Mouse (Mus musculus): ENCODE data around the gene Mettl1. TPM values are rescaled to one million over a fixed set of nuclear protein-coding genes. Genes with fewer than 3 reads are reported as not detected.

Mettl1 gene
- polyA plus RNA-seq, 1 experiment: not detected

GRCm38 (mm10) chr10:127041774-127042338, 642 bp downstream of the Mettl1 start:
- TF ChIP-seq CTCF (IDR thresholded peaks at IDR 0.05; ENCODE audit: insufficient read depth, low read depth, low read length) (no peak), POLR2A (IDR thresholded peaks at IDR 0.05; ENCODE audit: insufficient read depth, low read depth, low read length) (0 out of 2 replicates have a peak, but pooled peaks have one; percentile 33)
- WGBS: 1% methylated on average over 44 of the region's 44 CpGs
- Histone ChIP-seq H3K27ac (ENCODE audit: insufficient read depth, low read depth, low read length) (no peak overlapping the region), H3K4me3 (ENCODE audit: insufficient read depth, low read depth, low read length) (peak overlapping the region; percentile 98), H3K4me1 (ENCODE audit: control insufficient read depth, insufficient read depth, low read length) (no peaks in the 10 kb centered on the region)

DNA sequence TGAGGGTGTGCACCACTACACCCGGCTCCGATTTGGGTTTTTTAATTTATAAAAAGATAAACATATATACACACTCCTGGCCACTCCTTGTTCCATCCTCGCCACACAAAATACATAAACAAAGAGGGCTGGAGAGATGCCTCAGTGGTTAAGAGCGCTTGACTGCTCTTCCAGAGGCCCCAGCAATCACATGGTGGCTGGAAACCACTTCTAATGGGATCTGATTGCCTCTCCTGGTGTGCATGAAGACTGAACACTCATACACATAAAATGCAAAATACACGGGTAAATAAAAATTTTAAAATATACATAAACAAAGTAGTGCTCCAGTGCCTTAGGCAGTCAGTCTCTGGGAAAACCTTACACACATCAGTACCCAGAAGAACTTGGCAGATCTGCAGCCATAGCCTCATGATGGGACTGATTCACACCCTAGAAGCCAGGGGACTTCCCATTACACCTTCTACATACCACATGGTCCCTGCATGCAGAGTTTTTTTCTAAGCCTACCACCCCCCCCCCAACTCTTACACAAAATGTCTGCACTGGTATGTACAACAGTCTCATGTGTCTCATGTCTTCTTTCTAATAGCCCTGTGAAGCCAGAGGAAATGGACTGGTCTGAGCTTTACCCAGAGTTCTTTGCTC, 1.4 kb downstream of the Mettl1 start:
- TF ChIP-seq POLR2A (IDR thresholded peaks at IDR 0.05; ENCODE audit: insufficient read depth, low read depth, low read length) (no peak), CTCF (IDR thresholded peaks at IDR 0.05; ENCODE audit: insufficient read depth, low read depth, low read length) (no peak)
- WGBS: 13% methylated on average over 5 of the region's 5 CpGs
- H3K27ac ChIP-seq (ENCODE audit: insufficient read depth, low read depth, low read length): no peak overlapping the region
- no peaks in the 10 kb centered on the region for H3K4me1 ChIP-seq (ENCODE audit: control insufficient read depth, insufficient read depth, low read length)
- peak overlapping the region; percentile 98; the same call in 1 of the 2 replicates for H3K4me3 ChIP-seq (ENCODE audit: insufficient read depth, low read depth, low read length)

DNA sequence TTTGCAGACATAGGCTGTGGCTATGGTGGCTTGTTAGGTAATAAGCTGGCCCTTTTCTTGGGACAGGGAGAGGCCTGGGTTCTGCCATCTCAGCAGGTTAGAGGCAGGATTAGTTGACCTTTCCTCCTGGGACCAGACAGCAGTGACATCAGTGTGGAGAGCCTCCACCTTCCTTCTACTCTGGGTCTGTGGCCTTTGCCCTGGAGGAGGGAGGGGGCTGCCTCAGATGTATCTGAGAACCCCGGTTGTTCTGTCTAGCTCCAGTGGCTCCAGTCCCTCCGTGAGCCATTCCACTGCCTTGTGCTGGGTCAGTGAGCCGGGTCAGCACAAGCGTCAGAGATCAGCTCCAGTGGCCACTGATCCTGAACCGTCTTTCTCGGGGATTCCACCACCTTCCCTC, 2.0 kb downstream of the Mettl1 start:
- 87% methylated on average over 6 of the region's 6 CpGs for WGBS
- Histone ChIP-seq H3K27ac (ENCODE audit: insufficient read depth, low read depth, low read length) (no peak overlapping the region), H3K4me3 (ENCODE audit: insufficient read depth, low read depth, low read length) (no peak overlapping the region), H3K4me1 (ENCODE audit: control insufficient read depth, insufficient read depth, low read length) (peaks cover 1% of the 10 kb centered on the region)
- TF ChIP-seq CTCF (IDR thresholded peaks at IDR 0.05; ENCODE audit: insufficient read depth, low read depth, low read length) (no peak), POLR2A (IDR thresholded peaks at IDR 0.05; ENCODE audit: insufficient read depth, low read depth, low read length) (no peak)

GRCm38 (mm10) chr10:127047954-127048353, 6.7 kb downstream of the Mettl1 start, which contains the start of gene Cyp27b1:
Gene Cyp27b1 (plus strand): TSS chr10:127048250.
- Histone ChIP-seq H3K27ac (ENCODE audit: insufficient read depth, low read depth, low read length) (no peak within 1 kb of the TSS), H3K4me3 (ENCODE audit: insufficient read depth, low read depth, low read length) (no peak within 1 kb of the TSS), H3K4me1 (ENCODE audit: control insufficient read depth, insufficient read depth, low read length) (peaks cover 13% of the 10 kb centered on the region)
- TF ChIP-seq CTCF (IDR thresholded peaks at IDR 0.05; ENCODE audit: insufficient read depth, low read depth, low read length) (no peak), POLR2A (IDR thresholded peaks at IDR 0.05; ENCODE audit: insufficient read depth, low read depth, low read length) (no peak)
- WGBS: 28% methylated on average over 5 of the region's 5 CpGs

DNA sequence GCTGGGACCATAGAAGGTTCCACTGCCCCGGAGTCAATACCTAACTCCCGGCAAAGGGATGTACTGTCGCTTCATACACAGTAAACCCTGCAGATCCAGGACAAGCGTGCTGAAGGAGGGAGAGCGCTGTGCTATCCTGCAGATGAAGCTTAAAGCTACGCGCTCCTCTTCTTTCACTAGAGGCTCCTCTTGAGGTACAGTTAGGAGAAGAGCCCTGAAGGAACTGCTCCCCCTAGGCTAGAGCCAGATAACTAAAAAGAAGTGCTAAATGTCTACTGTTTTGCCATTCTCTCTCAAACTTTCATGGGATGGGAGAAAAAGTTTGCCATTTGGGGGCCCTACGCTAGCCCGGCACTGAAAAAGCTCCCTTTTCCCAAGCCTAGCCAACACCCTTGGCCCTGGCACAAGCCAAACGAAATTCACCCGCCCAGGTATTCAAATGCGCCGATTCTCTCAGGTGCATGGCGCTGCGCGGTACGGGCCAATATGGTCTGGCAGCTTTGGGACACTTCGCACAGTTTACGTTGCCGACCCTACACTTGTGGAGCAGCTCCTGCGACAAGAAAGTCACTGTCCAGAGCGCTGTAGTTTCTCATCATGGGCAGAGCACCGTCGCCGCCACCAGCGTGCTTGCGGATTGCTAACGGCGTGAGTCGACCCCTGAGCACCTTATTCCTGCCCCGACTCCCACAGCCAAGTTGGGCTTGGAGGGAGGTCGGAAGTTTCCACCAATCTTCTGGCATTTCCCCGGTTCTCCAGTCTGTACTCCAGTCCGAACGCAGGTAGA, 7.6 kb downstream of the Mettl1 start:
- Histone ChIP-seq H3K4me3 (ENCODE audit: insufficient read depth, low read depth, low read length) (no peak overlapping the region), H3K27ac (ENCODE audit: insufficient read depth, low read depth, low read length) (no peak overlapping the region), H3K4me1 (ENCODE audit: control insufficient read depth, insufficient read depth, low read length) (peaks cover 13% of the 10 kb centered on the region)
- WGBS: 4% methylated on average over 35 of the region's 35 CpGs
- TF ChIP-seq CTCF (IDR thresholded peaks at IDR 0.05; ENCODE audit: insufficient read depth, low read depth, low read length) (no peak), POLR2A (IDR thresholded peaks at IDR 0.05; ENCODE audit: insufficient read depth, low read depth, low read length) (no peak)

- Histone ChIP-seq H3K4me3 (ENCODE audit: insufficient read depth, low read depth, low read length) (no peak overlapping the region), H3K27ac (ENCODE audit: insufficient read depth, low read depth, low read length) (no peak overlapping the region), H3K4me1 (ENCODE audit: control insufficient read depth, insufficient read depth, low read length) (peaks cover 13% of the 10 kb centered on the region)
- 4% methylated on average over 29 of the region's 29 CpGs for WGBS
- TF ChIP-seq POLR2A (IDR thresholded peaks at IDR 0.05; ENCODE audit: insufficient read depth, low read depth, low read length) (no peak), CTCF (IDR thresholded peaks at IDR 0.05; ENCODE audit: insufficient read depth, low read depth, low read length) (no peak)
Observed at GRCm38 (mm10) chr10:127049395-127050118, 8.3 kb downstream of the Mettl1 start.

DNA sequence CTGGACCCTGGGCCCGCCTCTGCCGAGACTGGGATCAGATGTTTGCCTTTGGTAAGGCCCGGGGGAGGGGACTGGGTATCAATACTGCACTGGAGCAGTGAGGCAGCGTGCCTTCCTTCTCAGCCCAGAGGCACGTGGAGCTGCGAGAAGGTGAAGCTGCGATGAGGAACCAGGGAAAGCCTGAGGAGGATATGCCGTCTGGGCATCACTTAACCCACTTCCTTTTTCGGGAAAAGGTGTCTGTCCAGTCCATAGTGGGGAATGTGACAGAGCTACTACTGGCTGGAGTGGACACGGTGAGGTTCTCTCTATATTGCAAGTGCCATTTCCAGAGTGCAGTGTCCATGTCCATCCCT, 8.9 kb downstream of the Mettl1 start:
- no peak for TF ChIP-seq POLR2A (IDR thresholded peaks at IDR 0.05; ENCODE audit: insufficient read depth, low read depth, low read length)
- peaks cover 13% of the 10 kb centered on the region for H3K4me1 ChIP-seq (ENCODE audit: control insufficient read depth, insufficient read depth, low read length)
- no peak overlapping the region for H3K27ac ChIP-seq (ENCODE audit: insufficient read depth, low read depth, low read length)
- 22% methylated on average over 10 of the region's 10 CpGs for WGBS
- H3K4me3 ChIP-seq (ENCODE audit: insufficient read depth, low read depth, low read length): no peak overlapping the region

DNA sequence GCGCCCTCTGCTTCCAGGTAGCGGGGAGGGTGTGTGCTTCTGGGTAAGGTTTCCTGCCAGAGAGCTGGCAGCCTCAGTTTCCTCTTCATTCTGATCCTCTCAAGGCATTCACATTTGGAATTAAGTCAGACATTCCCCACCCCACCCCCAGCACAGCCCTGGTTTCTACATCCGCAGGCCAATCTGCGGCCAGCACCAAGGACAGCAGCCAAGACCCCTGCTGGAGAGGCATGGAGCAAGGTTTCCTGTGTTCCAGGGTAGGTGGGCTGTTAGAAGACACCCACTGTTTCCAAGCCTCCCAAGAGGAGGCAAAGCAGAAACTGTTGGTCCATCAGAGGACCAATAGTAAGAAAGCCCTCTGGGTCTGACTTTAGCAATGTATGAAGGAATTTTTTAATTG, 13.4 kb downstream of the Mettl1 start:
- peaks cover 12% of the 10 kb centered on the region for H3K4me1 ChIP-seq (ENCODE audit: control insufficient read depth, insufficient read depth, low read length)
- no peak overlapping the region for H3K4me3 ChIP-seq (ENCODE audit: insufficient read depth, low read depth, low read length)
- H3K27ac ChIP-seq (ENCODE audit: insufficient read depth, low read depth, low read length): no peak overlapping the region
- 79% methylated on average over 4 of the region's 4 CpGs for whole genome bisulfite sequencing
- no peak for TF ChIP-seq CTCF (IDR thresholded peaks at IDR 0.05; ENCODE audit: insufficient read depth, low read depth, low read length)

- peaks cover 14% of the 10 kb centered on the region for H3K4me1 ChIP-seq (ENCODE audit: control insufficient read depth, insufficient read depth, low read length)
- no peak overlapping the region for H3K27ac ChIP-seq (ENCODE audit: insufficient read depth, low read depth, low read length)
- H3K4me3 ChIP-seq (ENCODE audit: insufficient read depth, low read depth, low read length): no peak overlapping the region
- TF ChIP-seq CTCF (IDR thresholded peaks at IDR 0.05; ENCODE audit: insufficient read depth, low read depth, low read length) (no peak), POLR2A (IDR thresholded peaks at IDR 0.05; ENCODE audit: insufficient read depth, low read depth, low read length) (no peak)
- whole genome bisulfite sequencing: 90% methylated on average over 8 of the region's 8 CpGs
Observed at GRCm38 (mm10) chr10:127055406-127055805, 14.2 kb downstream of the Mettl1 start.

All from olfactory bulb, adult 2 months (tissue).